Mouse (Mus musculus) liver, embryonic 14.5 days (tissue): ENCODE measurements around the gene Lpp. TPM values are rescaled to one million over a fixed set of nuclear protein-coding genes. Genes with fewer than 3 reads are reported as not detected.

Source experiments
- ATAC-seq: fragments of 200-750 bp; cut with Nextera tagmentation; 2 replicates; pipeline ENCODE4 v1.8.0; 2017; ENCODE audit warnings: moderate number of reproducible peaks, mild to moderate bottlenecking, moderate library complexity; ENCODE audit not compliant: insufficient read depth
- DNase-seq, 3 experiments: peaks; one replicate each; pipeline ENCODE4 v3.0.0-alpha.2; 2012 to 2013; ENCODE audit warnings: low read depth in 3 of 3, low spot score in 3 of 3
- H3K27ac ChIP-seq: fragments of 300-500 bp; sonication (generic); 2 replicates; pipeline ENCODE4 v1.5.1; 2014; ENCODE audit warnings: moderate library complexity, mild to moderate bottlenecking, control low read depth, inconsistent platforms
- H3K27me3 ChIP-seq: fragments of 300-500 bp; sonication (generic); 2 replicates; pipeline ENCODE4 v1.6.1; 2014; ENCODE audit warnings: mild to moderate bottlenecking, low read length, moderate library complexity; ENCODE audit not compliant: control insufficient read depth, insufficient read depth
- H3K36me3 ChIP-seq: fragments of 300-500 bp; sonication (generic); replicated peaks from 2 replicates; pipeline ENCODE4 v1.6.1; 2014; ENCODE audit warnings: low read depth; ENCODE audit not compliant: control insufficient read depth, insufficient read depth
- H3K4me1 ChIP-seq, 2 experiments: fragments of 200-500 bp in 1 of 2; fragments of 300-500 bp in 1 of 2; sonication (generic) in 1 of 2; replicated peaks; 2 replicates each; pipeline ENCODE4 v1.6.1; 2012 to 2014; ENCODE audit warnings: antibody characterized with exemption in 1 of 2, inconsistent platforms in 1 of 2, low read length in 1 of 2; ENCODE audit not compliant: control insufficient read depth in 2 of 2, insufficient read depth in 2 of 2
- H3K4me2 ChIP-seq: fragments of 300-500 bp; sonication (generic); 2 replicates; pipeline ENCODE4 v1.6.1; 2014; ENCODE audit warnings: low read depth, mild to moderate bottlenecking, control low read depth, moderate library complexity
- H3K4me3 ChIP-seq, 2 experiments: fragments of 200-500 bp in 1 of 2; fragments of 300-500 bp in 1 of 2; sonication (generic) in 1 of 2; 2 replicates each; pipeline ENCODE4 v1.5.1; 2012 to 2014; ENCODE audit warnings: low read depth in 2 of 2, low read length in 2 of 2, mild to moderate bottlenecking in 2 of 2, control low read depth in 1 of 2, inconsistent platforms in 1 of 2, moderate library complexity in 1 of 2; ENCODE audit not compliant: insufficient read depth in 1 of 2
- H3K9ac ChIP-seq: fragments of 300-500 bp; sonication (generic); replicated peaks from 2 replicates; pipeline ENCODE4 v1.6.1; 2014; ENCODE audit warnings: mild to moderate bottlenecking, control low read depth, moderate library complexity
- H3K9me3 ChIP-seq: fragments of 300-500 bp; sonication (generic); 2 replicates; pipeline ENCODE4 v1.6.1; 2016; ENCODE audit warnings: low read length, mixed read lengths; ENCODE audit not compliant: control insufficient read depth
- CTCF ChIP-seq: IDR thresholded peaks from 2 replicates; pipeline ENCODE4 v1.5.1; 2016; ENCODE audit warnings: antibody characterized with exemption, low read depth, control low read depth
- EP300 ChIP-seq: IDR thresholded peaks from 2 replicates; pipeline ENCODE4 v1.6.1; 2016; ENCODE audit warnings: antibody characterized with exemption, low read depth
- WGBS: fragments of 180-500 bp; shearing (Covaris S2); extraction: QIAGEN DNeasy Blood & Tissue Kit; methylation state at CpG from one replicate; pipeline ENCODE4 v1.1.7; 2014; ENCODE audit not compliant: insufficient replicate concordance; 5-methylcytosine and 5-hydroxymethylcytosine counted together
- polyA plus RNA-seq, 2 experiments: library from polyadenylated mRNA; depleted of rRNA in 1 of 2; stranded (reverse) in 1 of 2; unstranded in 1 of 2; fragments of >200 nt; fragmentation: Nextera tagmentation in 1 of 2; extraction: Ambion mirVana in 1 of 2; gene quantifications; 2 replicates each; pipeline versions ENCODE4 v1.2.1 to v1.2.3; 2012 to 2014

Gene Lpp
- polyA plus RNA-seq, 2 experiments = 1.4 to 4.3 TPM

DNA sequence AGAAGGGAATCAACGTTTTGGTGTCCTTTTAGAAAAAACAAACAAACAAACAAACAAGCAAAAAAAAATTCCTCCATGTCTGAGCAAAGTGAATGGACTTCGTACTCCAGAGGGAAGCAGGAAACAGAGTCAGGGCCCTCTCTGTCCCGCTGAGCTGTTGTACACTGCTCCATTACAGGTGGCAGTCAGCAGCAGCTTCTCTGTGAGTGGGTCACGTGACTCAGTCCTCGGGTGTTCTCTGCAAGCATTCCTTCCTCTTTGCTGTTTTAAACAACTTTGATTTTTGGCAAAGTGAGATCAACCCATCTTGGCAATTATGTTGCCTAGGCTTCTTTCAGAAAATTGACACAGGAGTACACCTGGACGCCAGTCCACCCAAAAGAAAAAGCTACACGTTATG, 125.5 kb downstream of the Lpp start:
- no peak for ATAC-seq
- Histone ChIP-seq H3K4me2 (no peak overlapping the region), H3K9ac (no peak overlapping the region), H3K36me3 (no peaks in the 10 kb centered on the region), H3K4me1 (peaks cover 0 to 4% of the 10 kb centered on the region in 2 experiments; a peak in 1 of 4 replicates), H3K27me3 (no peaks in the 10 kb centered on the region), H3K4me3 (no peak overlapping the region), H3K9me3 (no peaks in the 10 kb centered on the region), H3K27ac (no peak overlapping the region)
- TF ChIP-seq EP300 = no peak
- TF ChIP-seq CTCF = no peak
- WGBS = 49% methylated on average over 7 of the region's 7 CpGs
- no peak for DNase-seq

DNA sequence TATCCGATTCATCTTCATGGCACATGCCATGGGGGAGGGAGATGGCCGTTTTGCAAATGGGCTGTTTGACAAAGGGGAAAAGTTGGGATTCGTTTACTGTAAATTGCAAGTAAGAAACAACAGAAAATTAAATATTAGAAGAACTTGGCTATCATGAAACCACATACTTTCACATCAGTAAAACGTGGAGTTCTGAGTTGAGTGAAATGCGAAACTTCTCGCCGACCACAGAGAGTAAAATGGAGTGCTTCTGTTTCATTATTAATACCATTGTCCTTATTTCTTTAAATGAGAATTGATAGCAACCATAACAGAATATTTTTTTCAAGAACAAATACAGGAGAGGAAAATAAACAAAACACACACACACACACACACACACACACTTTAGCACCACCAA, 133.9 kb downstream of the Lpp start:
- no peak for DNase-seq
- Histone ChIP-seq H3K27me3 (no peaks in the 10 kb centered on the region), H3K9me3 (no peaks in the 10 kb centered on the region), H3K4me1 (no peaks in the 10 kb centered on the region), H3K4me3 (no peak overlapping the region), H3K9ac (no peak overlapping the region), H3K4me2 (no peak overlapping the region), H3K27ac (no peak overlapping the region), H3K36me3 (no peaks in the 10 kb centered on the region)
- 74% methylated on average over 7 of the region's 7 CpGs for WGBS
- TF ChIP-seq CTCF (no peak), EP300 (no peak)
- ATAC-seq = no peak

DNA sequence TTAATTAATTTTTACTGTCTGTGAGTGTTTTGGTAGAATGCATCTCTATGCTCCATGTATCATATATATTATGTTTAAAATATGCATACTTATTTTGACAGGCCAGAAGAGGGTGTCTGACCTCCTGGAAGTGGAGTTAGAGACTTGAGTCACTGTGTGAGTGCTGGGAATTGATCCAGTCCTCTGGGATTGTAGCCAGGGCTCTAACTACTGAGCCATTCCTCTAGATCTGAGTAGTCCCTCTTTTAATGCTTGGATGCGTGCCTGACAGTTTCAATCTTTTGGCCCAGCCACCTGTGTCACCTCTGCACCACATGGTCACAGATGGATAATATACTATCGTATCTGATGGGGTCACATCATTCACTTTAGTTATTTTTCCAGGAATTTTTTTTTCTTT, 138.4 kb downstream of the Lpp start:
- WGBS = 57% methylated on average over 2 of the region's 2 CpGs
- no peak overlapping the region for H3K9ac ChIP-seq
- no peak overlapping the region for H3K27ac ChIP-seq
- H3K4me1 ChIP-seq = no peaks in the 10 kb centered on the region
- ATAC-seq = no peak
- TF ChIP-seq CTCF (no peak), EP300 (no peak)
- DNase-seq = no peak
- H3K9me3 ChIP-seq = no peaks in the 10 kb centered on the region
- no peak overlapping the region for H3K4me2 ChIP-seq
- no peak overlapping the region for H3K4me3 ChIP-seq
- H3K27me3 ChIP-seq = no peaks in the 10 kb centered on the region
- H3K36me3 ChIP-seq = no peaks in the 10 kb centered on the region

DNA sequence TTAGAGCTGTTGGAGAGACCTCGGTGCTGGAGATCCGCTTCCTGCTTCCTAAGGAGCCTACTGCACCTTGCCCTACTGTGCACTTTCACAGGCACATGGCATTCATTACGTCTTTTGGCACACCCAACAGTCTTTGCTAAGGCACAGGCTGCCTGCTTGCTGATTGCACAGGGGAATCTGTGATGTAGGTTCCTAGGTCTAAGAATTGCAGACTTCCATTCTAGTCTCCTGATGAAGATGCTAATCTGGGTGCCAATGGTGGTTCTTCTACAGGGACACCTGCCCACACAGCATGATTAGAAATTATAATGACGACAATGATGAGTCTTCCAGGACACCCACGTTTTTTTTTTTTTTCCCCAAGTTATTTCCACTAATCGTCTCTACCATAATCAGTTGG, 141.9 kb downstream of the Lpp start:
- no peak overlapping the region for H3K4me2 ChIP-seq
- H3K9me3 ChIP-seq = no peaks in the 10 kb centered on the region
- TF ChIP-seq EP300 (no peak), CTCF (no peak)
- no peak overlapping the region for H3K9ac ChIP-seq
- WGBS = 53% methylated on average over 6 of the region's 6 CpGs
- no peaks in the 10 kb centered on the region for H3K27me3 ChIP-seq
- H3K4me3 ChIP-seq = no peak overlapping the region
- H3K36me3 ChIP-seq = no peaks in the 10 kb centered on the region
- no peaks in the 10 kb centered on the region for H3K4me1 ChIP-seq
- no peak overlapping the region for H3K27ac ChIP-seq
- DNase-seq (no peak), ATAC-seq (no peak)

DNA sequence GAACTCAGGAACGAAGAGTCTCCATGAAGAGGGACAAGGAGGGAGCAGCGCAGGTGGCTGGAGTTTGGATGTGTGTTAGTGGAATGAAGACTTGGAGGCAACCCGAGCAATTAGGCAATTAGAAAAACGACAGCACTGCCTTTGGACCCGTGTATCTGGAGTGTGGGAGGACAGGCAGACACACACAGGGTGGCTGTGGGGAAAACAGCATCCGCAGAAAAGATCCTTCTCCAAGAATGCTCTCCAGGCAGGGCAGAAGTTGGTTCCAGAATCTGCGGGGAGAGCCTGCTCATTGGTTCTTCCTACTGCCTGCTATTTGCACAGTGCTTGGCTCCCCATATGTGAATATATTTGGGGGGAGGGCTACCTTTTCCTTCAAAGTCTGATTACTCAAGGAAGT, 143.0 kb downstream of the Lpp start:
- H3K9me3 ChIP-seq = no peaks in the 10 kb centered on the region
- no peak overlapping the region for H3K27ac ChIP-seq
- no peaks in the 10 kb centered on the region for H3K36me3 ChIP-seq
- H3K4me2 ChIP-seq = no peak overlapping the region
- WGBS = 54% methylated on average over 7 of the region's 7 CpGs
- DNase-seq (no peak), ATAC-seq (no peak)
- H3K4me3 ChIP-seq = no peak overlapping the region
- no peaks in the 10 kb centered on the region for H3K4me1 ChIP-seq
- H3K27me3 ChIP-seq = no peaks in the 10 kb centered on the region
- TF ChIP-seq CTCF (no peak), EP300 (no peak)
- H3K9ac ChIP-seq = no peak overlapping the region
